Mouse (Mus musculus) natural killer cell, adult 2 months (primary cell): ENCODE data around the gene Krtap1-3.
"Not testable (repeated sequence)": the region's sequence is repeated elsewhere in the genome, so short reads cannot be mapped to it uniquely, and the experiment has no call there.

Experiments
- DNase-seq, 2 experiments: peaks; one replicate each; pipeline ENCODE4 v3.0.0; 2022; ENCODE audit warnings: low spot score in 2 of 2

Krtap1-3 gene

DNA sequence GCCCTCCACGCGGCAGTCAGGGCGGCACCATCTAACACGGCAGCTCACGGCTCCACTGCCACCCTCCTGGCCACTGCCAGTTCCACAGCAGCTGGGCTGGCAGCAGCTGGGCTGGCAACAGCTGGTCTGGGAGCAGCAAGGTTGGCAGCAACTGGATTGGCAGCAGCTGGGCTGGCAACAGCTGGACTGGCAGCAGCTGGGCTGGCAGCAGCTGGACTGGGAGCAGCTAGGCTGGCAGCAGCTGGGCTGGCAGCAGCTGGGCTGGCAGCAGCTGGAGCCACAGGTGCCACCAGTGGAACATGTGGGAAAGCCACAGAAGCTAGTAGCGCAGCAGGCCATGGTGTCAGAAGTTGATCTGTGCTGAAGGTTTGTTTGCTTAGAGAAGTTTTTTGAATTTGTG, at the start of gene Krtap1-3:
Gene Krtap1-3 (minus strand): TSS at position 359 of the 400 bp plus-strand sequence.
- DNase-seq = no peak

DNA sequence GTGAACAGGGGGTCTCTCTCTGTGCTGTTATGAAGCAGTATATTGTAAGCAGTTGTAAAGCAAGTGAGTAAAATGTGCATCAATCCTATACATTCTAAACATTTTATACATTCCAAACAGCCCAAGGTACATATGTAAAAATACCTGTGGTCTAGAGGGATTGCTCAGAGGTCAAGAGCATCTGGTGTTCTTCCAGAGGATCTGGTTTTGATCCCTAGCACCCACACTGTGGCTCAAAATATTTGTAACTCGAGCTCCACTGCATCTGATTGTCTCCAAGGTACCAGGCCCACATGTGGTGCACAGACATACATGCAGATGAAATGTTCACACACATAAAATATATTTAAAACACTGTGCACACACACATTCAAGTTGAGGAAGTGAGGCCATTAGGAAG, 49.8 kb upstream of the Krtap1-3 start:
- no peak for DNase-seq

DNA sequence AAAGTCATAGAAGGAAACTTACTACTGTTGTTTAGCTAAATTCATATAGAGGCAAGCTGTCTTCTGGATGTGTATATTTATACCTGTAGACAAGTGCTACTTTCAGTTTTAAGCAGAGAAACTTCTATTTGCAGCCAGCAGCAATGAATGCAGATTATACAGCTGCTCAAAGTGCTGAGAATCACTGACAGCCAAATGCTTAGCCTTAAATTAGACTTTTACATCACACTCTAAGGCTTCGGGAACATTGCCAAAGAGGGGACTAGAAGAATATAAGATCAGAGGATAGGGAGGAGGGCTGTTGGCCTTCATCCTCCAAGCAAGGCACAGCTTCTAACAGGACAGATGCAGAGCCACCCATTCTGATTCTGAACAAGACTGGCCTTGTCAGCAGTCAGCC, 45.9 kb upstream of the Krtap1-3 start:
- DNase-seq = no peak

DNA sequence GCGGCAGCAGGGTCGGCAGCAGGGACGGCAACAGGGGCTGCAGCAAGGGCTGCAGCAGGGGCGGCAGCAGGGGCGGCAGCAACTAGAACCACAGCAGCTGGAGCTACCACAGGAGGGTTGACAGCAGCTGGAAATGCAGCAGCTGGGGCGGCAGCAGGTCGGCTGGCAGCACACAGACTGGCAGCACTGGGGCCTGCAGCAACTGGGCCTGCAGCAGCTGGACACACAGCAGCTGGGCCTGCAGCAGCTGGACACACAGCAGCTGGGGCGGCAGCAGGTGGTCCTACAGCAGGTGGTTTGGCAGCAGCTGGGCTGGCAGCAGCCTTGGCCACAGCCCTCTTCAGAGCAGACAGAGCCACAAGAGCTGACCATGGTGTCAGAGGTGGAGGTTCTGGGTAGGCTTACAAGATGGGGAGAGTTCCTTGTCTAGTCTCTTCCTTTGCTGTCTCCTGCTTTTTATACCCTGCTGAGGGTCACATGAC, 43.6 kb upstream of the Krtap1-3 start, which contains the start of gene Krtap4-2:
Gene Krtap4-2 (minus strand): TSS at position 432 of the 482 bp plus-strand sequence.
- DNase-seq = no peak

DNA sequence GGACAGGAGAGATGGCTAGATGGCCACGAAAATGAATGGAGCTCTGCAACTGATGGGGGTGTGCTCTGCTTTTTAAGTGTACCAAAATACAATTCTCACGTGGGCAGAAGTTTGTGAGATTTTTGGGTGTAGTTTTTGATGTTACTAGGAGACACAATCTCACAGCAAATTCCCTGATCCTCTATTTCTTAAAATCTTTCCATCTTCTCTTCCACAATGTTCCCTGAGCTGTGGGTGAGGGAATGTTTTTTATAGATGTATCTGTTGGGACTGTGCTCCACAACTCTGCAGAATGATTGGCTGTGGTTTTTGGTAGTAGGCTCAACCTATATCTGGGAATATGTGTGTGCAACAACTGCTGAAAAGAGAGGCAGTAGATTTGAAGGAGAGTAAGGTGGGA, 42.2 kb upstream of the Krtap1-3 start:
- DNase-seq = no peak

DNA sequence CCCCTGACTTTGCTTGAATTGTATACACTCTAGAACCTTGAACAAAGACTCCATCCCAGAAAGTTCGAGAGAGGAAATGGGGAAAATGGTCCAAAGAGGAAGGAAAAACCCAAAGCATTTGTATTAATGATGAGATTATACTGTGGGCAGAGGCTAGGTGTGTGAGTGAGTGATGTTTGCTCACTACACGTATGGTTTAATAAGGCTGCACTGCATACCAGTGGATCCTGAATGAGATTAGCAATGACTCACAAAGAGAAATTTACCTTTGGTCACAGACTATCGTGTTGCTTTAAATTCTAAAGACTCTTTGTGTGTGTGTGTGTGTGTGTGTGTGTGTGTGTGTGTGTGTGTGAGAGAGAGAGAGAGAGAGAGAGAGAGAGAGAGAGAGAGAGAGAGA, 39.8 kb upstream of the Krtap1-3 start:
- no peak for DNase-seq

DNA sequence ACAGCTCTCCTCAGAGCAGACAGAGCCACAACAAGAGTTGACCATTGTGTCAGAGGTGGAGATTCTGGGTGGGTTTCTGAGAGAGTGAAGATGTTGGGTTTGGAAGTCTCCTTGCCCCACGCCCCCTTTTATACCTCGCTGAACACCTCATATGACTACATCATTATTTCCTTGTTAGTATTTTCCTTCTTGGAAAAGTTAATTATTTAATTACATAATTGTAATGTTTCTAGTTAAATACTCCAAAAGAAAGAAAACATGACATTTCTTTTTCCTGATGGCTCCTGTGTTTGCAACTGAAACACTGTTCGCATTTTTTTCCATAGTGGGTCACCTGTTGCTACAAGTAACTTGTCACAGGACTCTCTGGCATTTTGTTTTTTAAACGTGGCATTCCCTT, 37.0 kb upstream of the Krtap1-3 start, which contains the start of gene Krtap4-1:
Gene Krtap4-1 (minus strand): TSS at position 101 of the 400 bp plus-strand sequence.
- DNase-seq = no peak

DNA sequence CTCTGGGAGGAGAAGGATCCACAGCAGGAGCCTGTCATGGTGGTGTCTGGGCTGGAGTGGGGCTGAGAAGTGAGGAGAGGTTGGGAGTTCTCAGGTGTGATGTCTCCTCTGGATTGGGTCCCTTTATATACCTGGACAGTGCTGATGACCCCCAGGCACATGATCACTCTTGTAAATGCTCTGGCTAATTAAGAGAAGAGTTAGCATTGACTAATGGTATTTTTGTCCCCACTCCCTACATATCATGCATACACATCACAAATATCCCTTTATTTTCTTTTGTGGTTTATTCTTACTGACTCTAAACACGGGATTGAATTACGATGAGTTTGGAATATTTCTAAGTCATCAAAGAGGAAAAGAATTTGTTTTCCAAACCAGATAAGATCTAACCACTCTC, 29.2 kb upstream of the Krtap1-3 start, which contains the start of gene Gm11562:
Gene Gm11562 (minus strand): TSS at position 101 of the 400 bp plus-strand sequence.
- DNase-seq = no peak

DNA sequence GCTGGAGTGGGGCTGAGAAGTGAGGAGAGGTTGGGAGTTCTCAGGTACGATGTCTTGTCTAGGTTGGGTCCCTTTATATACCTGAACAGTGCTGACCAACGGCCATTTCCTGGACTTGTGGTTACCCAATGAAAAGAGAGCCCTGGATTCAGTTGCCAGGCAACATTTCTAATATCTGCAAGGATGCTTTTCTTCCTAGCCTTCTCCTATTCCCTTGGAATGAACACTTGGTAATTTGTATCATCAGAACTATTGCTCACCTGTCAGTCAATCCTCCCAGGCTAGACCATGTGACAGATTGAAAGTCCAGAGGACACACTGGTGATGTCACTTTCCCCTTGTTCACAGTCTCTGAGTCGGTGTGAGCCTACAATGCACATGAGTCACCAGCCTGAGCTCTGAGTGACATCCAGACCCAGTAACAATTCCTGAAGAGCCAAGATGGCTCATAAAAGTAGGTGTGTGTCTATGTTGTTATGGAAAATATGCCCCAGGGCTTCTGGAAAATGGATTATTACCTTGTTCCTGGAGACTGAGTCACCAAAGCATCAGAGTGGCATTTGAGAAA, 23.7 kb upstream of the Krtap1-3 start, which contains the start of gene Krtap2-4:
Gene Krtap2-4 (minus strand): TSS at position 51 of the 568 bp plus-strand sequence.
- DNase-seq = no peak

DNA sequence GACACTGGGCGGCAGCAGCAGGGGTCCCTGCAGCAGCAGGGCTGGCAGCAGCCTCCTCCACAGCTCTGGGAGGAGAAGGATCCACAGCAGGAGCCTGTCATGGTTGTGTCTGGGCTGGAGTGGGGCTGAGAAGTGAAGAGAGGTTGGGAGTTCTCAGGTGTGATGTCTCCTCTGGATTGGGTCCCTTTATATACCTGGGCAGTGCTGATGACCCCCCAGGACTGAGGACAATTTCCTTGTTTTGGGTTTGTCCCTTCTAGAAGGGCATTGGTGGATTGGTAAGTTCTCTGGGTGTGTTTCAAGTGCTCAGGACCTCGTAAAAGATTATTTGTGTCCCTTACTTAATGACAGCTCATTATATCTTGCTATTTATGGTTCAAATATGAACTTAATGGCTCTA, 18.9 kb upstream of the Krtap1-3 start, which contains the start of gene Gm11937:
Gene Gm11937 (minus strand): TSS at position 101 of the 400 bp plus-strand sequence.
- not testable (repeated sequence) for DNase-seq

DNA sequence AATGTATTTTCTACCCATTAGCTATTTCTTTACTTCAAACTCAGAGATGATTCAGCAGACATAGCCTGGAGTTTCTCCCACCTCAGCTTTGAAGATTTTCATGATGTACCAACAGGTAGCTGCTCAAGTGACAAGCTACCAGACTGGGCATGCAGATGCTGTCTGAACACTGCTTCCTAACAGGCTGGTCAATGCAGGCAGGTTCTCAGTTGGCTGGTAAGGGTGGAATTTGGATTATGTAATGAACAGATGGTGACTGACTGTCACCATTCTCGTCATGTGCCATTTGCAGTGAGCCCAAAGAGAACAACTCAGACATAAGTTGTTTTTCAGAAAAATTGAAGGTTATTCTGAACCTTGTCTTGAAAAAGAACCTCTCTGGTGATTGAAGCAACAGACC, 18.0 kb upstream of the Krtap1-3 start:
- DNase-seq = no peak

DNA sequence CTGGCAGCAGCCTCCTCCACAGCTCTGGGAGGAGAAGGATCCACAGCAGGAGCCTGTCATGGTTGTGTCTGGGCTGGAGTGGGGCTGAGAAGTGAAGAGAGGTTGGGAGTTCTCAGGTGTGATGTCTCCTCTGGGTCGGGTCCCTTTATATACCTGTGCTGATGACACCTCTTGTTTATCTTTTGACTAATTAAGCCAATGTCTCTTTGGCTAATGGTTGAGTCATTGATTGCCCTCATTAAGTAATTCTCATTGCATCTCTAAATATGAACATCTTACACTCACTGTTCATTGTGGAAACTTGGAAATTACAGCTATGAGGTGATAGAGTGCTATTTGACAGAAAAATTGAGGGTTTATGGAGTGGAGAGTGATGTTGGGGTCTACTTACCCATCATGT, 12.1 kb upstream of the Krtap1-3 start, which contains the start of gene Gm11938:
Gene Gm11938 (minus strand): TSS at position 101 of the 400 bp plus-strand sequence.
- DNase-seq = not testable (repeated sequence)

DNA sequence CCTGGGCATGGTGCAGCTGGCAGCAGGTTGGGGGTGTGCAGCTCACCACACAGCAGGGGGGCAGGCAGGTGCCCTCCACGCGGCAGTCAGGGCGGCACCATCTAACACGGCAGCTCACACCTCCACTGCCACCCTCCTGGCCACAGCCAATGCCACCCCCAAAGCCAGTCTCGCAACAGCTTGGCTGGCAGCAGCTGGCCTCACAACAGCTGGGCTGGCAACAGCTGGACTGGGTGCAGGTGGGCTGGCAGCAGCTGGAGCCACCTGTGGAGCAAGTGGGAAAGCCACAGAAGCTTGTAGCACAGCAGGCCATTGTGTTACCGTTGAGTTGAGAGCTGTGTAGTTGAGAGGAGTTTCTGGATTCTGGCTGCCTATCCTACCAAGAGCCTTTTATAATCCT, 6.6 kb upstream of the Krtap1-3 start, which contains the start of gene Krtap9-3:
Gene Krtap9-3 (minus strand): TSS at position 364 of the 400 bp plus-strand sequence.
- not testable (repeated sequence) for DNase-seq

DNA sequence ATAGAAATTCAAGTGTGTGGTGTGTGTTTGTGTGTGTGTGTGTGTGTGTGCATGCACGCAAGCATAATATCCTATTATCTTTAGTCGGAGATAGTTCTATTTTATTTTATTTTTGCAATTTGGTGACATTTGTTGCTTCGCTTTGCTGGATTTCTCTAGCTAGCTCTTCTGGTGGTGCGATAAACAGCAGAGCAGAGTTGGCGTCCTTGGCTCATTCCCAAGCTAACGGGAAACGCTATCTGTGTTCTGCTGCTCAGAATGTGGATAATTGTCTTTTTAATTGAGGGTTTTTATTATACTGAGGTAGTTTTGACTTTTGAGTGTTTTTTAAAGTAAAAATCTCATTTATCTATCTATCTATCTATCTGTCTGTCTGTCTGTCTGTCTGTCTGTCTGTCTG, 6.0 kb downstream of the Krtap1-3 start:
- DNase-seq = no peak

DNA sequence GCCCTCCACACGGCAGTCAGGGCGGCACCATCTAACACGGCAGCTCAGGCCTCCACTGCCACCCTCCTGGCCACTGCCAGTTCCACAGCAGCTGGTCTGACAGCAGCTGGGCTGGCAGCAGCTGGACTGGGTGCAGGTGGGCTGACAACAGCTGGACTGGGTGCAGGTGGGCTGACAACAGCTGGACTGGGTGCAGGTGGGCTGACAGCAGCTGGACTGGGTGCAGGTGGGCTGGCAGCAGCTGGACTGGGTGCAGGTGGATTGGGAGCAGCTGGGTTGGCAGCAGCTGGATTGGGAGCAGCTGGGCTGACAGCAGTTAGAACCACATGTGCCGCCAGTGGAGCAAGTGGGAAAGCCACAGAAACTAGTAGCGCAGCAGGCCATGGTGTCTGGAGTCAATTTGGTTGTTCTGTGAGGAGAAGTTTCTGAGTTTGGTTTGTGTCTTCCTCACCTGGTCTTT, 7.9 kb downstream of the Krtap1-3 start, which contains the start of gene Krtap1-4:
Gene Krtap1-4 (minus strand): TSS at position 410 of the 460 bp plus-strand sequence.
- DNase-seq = no peak

DNA sequence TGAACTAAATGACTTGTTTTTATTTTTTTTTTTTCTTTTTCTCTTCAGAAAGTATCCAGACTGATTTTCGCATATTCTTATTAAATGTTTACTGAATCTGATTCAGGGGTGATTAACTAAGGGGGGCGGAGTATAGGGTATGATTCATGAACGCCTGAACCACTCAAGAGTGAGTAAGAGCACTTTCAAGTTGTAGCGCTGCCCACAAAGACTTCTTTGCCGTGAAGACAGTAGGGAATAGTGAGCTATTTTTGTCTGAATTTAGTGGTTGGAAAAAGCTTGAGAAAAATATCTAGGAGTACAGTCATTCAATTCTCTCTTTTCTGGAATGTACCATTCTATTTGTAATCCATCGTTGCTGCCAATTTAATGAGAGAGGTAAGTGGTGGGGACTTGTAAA, 9.6 kb downstream of the Krtap1-3 start:
- no peak for DNase-seq

DNA sequence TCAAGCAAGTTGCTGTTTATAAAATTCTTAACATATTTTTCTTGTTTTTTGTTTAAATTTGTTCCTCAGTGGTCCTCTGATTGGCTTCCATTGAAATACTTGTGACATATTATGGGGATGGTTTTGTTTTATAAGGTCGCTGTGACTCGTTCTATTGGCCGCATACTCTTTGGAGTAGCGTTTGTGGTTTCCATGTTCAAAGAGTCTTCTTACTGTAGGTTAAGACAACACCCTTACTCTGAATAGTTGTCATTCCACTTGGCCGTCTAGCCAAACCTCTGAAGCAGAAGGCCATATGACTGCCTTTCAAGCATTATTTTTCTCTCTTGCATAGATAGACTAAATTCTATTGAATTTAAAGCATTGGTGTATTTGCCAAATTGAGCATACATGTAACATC, 10.1 kb downstream of the Krtap1-3 start:
- DNase-seq = no peak

DNA sequence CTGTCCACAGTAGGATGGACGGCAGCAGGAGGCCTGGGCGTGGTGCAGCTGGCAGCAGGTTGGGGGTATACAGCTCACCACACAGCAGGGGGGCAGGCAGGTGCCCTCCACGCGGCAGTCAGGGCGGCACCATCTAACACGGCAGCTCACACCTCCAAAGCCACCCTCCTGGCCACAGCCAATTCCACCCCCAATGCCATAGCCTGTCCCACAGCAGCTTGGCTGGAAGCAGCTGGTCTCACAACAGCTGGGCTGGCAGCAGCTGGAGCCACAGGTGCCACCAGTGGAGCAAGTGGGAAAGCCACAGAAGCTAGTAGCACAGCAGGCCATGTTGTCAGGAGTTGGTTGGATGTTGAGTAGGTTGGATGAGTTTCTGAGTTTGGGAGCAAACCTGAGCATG, 10.5 kb downstream of the Krtap1-3 start, which contains the start of gene Krtap1-5:
Gene Krtap1-5 (minus strand): TSS at position 381 of the 400 bp plus-strand sequence.
- DNase-seq = no peak

DNA sequence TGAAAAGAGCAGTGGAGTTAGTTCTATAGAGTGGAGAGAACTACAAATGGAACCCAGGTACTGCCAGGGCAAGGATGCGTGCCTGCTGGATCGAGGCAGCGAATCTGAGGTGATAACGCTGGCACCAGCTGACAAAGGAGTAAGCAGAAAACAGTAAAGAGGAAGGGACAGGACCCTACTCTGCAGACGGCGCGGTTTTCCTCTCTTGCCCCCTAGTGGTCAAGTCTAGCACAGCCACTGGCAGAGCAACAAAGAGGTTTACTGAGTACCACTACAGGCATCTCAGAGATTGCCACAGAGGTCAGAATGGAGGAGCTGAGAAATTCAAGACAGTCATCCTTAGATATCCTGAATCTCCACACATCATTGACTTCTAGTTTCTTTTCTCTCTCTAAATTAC, 17.0 kb downstream of the Krtap1-3 start:
- peak; percentile 12 to 40 for DNase-seq

DNA sequence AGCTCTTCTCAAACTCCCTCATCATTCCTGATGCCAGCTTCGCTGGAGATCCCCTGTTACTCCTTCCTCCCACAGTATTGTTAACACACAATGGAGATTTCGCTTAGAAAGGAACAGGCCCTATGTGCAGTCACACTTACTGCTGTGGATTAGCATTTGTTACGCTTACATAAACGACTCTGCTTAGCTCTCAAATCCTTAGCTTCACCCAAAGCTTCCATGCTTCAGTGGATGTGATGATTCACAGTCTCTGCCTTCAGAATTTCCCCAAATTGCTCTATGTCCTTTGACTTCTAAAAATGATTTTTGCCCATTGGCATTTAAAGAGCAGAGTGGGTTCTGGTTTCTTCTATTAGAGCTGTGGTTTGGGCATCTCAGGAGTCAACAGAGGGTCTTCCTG, 18.0 kb downstream of the Krtap1-3 start:
- no peak for DNase-seq

DNA sequence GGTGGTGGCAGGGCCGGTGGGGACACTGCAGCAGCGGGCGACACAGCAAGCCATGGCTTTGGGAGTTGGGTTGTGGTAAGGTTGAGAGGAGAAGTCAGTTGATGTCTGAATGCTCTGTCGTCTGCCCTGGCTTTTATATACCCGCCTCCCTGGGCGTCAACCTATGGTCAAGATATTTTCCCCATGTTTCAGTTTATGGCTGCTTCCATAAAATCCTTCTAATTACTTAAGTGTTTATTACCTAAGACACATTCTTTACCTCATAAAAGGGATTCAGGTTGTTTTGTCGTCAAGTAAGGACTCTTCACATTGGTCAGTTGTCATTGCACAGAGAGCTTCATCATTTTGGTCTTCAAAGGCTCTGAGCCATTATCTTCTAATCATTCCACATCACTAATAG, 24.6 kb downstream of the Krtap1-3 start, which contains the start of gene Krtap3-1:
Gene Krtap3-1 (minus strand): TSS at position 101 of the 400 bp plus-strand sequence.
- DNase-seq = no peak

DNA sequence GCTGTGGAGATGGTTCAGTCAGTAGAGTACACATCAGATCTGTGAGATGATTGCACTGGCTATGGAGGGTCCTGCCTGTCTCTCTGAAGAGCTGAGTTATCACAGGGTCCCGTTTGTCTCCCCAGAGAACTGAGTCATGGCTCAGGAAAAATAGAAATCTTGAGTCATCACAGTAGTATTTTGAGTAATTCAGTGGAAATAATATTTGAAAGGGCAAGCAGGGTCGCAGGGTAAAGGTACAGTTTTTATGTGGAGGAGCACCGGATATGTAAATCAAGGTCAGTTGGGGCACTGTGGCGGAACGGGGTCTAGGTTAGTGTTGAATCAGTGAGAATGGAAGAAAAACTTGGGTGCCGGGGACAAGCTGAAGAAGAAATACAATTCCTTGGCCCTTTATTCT, 28.6 kb downstream of the Krtap1-3 start:
- DNase-seq = no peak

DNA sequence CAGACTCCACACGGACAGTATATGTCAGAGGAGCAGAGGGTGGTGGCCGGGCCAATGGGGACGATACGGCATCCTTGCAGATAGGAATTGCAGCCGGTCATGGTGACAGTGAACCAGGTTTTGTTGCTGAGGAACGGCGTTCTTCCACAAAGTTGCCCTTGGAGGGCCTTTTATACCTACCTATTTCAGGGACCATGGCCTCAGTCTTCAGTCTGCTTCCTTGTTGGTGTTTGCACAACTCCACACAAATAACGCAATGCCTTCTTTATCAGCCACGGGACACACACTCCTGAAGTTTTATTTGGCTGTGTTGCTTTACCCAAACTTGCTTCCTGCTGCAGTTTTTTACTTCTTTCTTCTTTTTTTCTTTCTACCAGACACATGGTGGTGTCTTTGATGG, 31.8 kb downstream of the Krtap1-3 start, which contains the start of gene Gm11939:
Gene Gm11939 (minus strand): TSS at position 101 of the 400 bp plus-strand sequence.
- DNase-seq = no peak
